Mouse (Mus musculus) layer of hippocampus, postnatal 25 days (tissue): ENCODE data around the gene Ccnk. TPM values are rescaled to one million over a fixed set of nuclear protein-coding genes. Genes with fewer than 3 reads are reported as not detected.

Experiments used
- DNase-seq, 2 experiments: peaks; one replicate each; pipeline ENCODE4 v3.0.0; 2022; ENCODE audit warnings: mixed read lengths in 2 of 2, low spot score in 1 of 2; ENCODE audit errors: extremely low spot score in 1 of 2
- total RNA-seq, 2 experiments: library from RNA; stranded (reverse); gene quantifications; 2 replicates each; pipeline ENCODE4 v1.2.3; 2021

The Ccnk gene
- total RNA-seq, 2 experiments from 2014 or later, result 25.6 to 33.7 TPM

- DNase-seq, result no peak
Measured at GRCm38 (mm10) chr12:108220621-108221020, 41.2 kb downstream of the Ccnk start.

GRCm38 (mm10) chr12:108221206-108221605, 41.8 kb downstream of the Ccnk start:
- no peak for DNase-seq

GRCm38 (mm10) chr12:108221712-108222111, 42.3 kb downstream of the Ccnk start:
- DNase-seq, result no peak

- no peak for DNase-seq
Measured at GRCm38 (mm10) chr12:108223357-108223756, 44.0 kb downstream of the Ccnk start.

GRCm38 (mm10) chr12:108225781-108226180, 46.4 kb downstream of the Ccnk start:
- no peak for DNase-seq

DNA sequence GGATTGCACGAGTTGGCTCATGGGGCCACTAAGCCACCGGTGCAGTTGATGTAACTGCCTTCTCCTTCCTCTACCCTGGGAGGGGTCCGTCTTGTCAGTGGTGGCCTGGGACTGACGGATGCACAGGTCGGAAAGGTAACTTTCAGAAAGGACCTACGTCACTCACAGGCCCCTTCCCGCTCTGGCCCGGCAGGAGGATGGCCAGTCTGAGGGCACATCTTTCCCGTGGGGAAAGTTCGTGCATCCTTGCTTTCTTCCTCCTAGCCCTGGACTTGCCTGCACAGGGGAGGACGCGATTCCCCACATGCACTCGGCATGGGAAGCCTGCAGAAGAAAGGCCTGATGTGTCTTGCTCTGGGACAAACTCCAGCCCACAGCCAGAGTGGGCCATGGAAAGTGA, 46.8 kb downstream of the Ccnk start:
- DNase-seq, result no peak

- no peak for DNase-seq
Measured at GRCm38 (mm10) chr12:108226941-108227340, 47.6 kb downstream of the Ccnk start.

- no peak for DNase-seq
Measured at GRCm38 (mm10) chr12:108227527-108227926, 48.1 kb downstream of the Ccnk start.

DNA sequence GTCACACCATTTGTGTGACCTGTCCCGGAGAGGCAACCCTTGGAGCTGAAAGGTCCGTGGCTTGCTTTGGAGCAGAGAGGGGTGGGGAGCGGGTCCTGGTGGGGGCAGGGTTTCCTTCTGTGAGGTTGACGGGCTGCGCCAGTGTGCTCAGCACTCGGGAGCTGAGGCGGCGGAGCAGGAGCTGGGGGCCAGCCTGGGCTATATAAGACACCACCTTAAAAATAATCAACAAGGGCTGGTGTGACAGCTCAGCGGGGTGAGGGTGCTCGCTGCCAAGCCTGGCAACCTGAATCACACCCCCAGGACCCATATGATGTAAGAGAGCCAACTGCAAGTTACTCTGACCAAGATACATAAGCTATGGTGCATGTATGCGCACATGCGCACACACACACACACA, 50.7 kb downstream of the Ccnk start:
- DNase-seq, result no peak

DNA sequence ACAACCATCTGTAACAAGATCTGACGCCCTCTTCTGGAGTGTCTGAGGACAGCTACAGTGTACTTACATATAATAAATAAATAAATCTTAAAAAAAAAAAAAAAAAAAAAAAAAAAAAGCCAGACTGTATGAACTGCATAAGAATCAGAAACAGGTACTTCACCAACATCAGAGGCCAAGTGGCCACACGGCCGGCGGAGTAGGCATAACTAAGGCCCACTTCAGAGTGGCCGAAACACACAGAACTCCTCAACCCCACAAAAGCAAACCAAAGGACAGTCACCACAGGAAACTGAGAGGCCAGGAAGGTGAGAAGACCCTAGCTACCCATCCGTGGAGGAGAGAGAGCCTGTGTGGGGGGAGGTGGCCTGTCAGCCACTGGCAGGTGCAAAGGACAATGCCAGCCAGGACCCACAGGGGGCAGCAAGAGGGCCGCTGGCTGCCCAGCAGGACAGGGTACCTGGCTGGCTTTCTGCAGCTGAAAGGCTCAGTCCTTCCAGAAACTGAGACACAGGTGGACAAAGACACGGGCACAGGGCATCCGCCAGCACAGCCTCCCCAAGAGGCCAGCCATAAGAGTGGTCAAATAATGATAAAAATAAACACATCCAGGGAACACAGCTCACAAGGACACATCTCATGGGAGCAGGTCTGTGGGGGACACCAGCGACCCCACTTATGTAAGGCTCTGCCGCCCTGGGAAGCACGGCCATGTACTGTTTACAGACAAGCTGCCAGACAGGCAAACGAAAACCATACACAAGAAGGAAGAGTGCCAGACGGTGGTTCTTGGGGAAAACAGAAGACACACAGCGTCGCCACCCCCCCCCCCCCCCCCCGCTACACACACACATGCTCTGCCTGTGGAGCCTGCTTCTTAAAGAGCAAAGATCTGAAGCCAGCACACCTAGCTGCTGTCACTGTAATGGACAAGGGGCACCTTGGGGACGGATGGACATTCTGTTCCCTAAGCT, 51.7 kb downstream of the Ccnk start:
- DNase-seq, result no peak

DNA sequence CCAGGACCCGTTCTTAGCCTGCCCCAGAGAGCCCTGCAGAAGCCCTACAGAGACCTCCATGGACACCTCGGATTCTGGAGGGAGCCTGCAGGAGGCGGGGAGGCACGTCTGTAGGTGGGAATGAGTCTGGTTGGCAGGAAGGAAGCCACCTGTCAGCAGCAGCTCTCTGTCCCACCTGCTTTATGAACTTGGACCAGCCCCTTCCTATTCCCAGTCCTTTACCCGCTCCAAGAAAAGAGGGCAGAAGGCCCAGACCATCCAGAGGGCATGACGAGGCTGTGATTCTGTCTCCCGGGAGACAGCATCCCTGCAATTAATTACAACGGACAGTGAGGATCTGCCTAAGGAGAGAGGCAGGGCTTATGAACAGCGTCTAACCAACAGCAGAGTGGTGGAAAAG, 52.5 kb downstream of the Ccnk start:
- no peak for DNase-seq

GRCm38 (mm10) chr12:108233736-108234135, 54.4 kb downstream of the Ccnk start:
- DNase-seq, result no peak

DNA sequence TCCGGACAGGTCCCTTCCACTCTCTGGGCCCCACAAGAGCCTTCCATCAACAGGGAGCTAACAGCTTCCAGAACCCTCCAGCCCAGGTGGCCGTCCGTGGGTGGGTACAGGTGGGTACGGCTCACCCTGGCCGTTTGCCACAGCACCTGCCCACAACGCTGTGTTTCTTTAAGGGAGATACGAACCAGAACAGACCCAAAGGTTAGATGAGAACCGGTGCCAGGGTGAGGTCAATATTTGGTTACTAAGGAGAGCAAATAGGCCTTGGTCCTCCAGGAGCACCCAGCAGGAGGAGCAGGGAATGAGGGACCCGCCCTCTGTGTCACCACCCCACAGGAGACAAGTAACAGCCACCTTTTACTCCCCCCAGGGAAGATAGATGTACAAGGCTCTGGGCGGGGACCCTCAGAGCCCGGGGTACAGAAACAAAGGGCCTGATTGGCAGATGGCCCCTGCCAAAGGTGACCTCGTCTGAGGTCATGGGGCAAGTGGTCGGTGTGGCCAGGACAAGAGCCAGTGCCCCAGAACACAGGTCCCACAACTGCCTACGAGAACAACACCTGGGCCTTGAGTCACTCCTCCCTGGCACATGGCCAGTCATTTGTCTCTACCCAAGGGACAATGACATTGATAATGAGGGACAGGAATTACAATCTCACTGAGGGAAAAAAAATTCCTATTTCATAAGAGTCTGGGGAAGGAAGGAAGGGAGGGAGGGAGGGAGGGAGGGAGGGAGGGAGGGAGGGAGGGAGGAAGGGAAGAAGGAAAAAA, 55.6 kb downstream of the Ccnk start:
- no peak for DNase-seq

DNA sequence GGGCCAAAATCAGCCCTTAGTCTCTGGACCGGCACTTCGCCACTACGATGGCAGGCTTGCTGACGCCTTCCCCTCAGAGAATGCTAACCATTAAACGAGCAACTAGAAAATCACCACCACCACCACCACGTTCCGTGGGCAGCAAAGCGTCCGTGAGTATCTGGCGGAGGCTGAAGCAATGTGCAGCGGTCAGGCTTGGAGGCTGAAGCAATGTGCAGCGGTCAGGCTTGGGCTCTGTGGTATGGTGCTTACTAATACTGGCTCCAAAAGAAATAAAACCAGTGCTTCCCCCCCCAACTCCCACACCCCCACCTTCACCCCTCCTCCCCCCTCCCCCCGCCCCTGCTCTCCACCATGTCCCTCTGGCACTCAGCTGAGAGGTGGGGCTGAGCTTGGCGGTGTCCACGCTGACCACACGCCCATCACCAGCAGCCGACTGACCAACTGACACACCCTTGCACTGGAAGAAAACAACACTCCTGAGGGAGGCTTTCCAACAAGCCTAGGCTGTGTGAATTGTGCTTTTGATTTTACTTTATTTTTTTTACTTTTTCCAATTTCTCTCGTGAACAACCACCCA, 56.7 kb downstream of the Ccnk start:
- DNase-seq, result no peak

- DNase-seq, result no peak
Measured at GRCm38 (mm10) chr12:108237300-108238006, 58.1 kb downstream of the Ccnk start.

GRCm38 (mm10) chr12:108238395-108239035, 59.1 kb downstream of the Ccnk start:
- DNase-seq, result no peak

GRCm38 (mm10) chr12:108239441-108239840, 60.1 kb downstream of the Ccnk start:
- DNase-seq, result peak; percentile 45 to 46

- no peak for DNase-seq
Measured at GRCm38 (mm10) chr12:108240401-108240890, 61.1 kb downstream of the Ccnk start.

DNA sequence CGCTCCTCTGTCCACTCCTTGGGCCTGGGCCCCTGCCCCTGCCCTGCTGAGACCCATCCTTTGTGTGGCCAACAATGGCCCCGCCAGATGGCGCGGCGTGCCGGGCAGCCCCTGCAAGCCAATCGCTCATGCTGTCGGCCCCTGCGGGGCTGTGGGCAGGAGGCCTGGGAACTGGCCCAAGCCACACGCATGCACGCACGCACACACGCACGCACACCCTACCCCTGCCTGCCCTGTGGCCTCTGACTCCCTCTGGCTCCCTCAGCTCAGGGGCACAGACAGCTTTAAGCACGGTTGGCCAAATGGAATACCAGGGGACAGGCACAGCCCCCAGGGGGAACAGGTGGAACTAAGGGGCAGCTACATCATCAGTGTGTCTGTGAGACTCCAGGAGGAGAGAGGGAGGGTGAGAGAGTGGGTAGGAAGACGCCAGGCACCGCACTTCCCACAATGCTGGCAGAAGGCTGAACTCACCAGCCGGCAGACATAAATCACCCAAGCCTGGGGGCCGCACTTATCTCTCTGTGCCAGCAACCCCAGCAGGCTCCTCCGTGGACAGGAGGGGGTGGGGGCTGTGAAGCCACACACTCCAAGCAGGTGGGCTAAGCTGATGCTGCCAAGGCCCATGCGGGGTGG, 61.7 kb downstream of the Ccnk start:
- DNase-seq, result no peak
